Mouse (Mus musculus) liver, adult (tissue): ENCODE data around the gene Synj2.

ENCODE experiments used
- GATA4 ChIP-seq: IDR thresholded peaks from 2 replicates; pipeline ENCODE4 v1.6.1; 2014; ENCODE audit warnings: mild to moderate bottlenecking, low read length; ENCODE audit not compliant: insufficient replicate concordance

Gene Synj2

GRCm38 (mm10) chr17:5958229-5958628 lies 17.1 kb downstream of the Synj2 start:
- no peak for TF ChIP-seq GATA4

- no peak for TF ChIP-seq GATA4
Measured at GRCm38 (mm10) chr17:5958636-5959035, 17.6 kb downstream of the Synj2 start.

- no peak for TF ChIP-seq GATA4
Measured at GRCm38 (mm10) chr17:5959096-5959495, 18.0 kb downstream of the Synj2 start.

GRCm38 (mm10) chr17:5959802-5960201 lies 18.7 kb downstream of the Synj2 start:
- no peak for TF ChIP-seq GATA4

GRCm38 (mm10) chr17:5963766-5964165 lies 22.7 kb downstream of the Synj2 start:
- no peak for TF ChIP-seq GATA4

- TF ChIP-seq GATA4: no peak
Measured at GRCm38 (mm10) chr17:5965084-5965781, 24.2 kb downstream of the Synj2 start.

GRCm38 (mm10) chr17:5966706-5967105 lies 25.6 kb downstream of the Synj2 start:
- TF ChIP-seq GATA4: no peak

- TF ChIP-seq GATA4: no peak
Measured at GRCm38 (mm10) chr17:5968562-5968961, 27.5 kb downstream of the Synj2 start.

GRCm38 (mm10) chr17:5969246-5969645 lies 28.2 kb downstream of the Synj2 start:
- no peak for TF ChIP-seq GATA4

GRCm38 (mm10) chr17:5970298-5970821 lies 29.3 kb downstream of the Synj2 start:
- TF ChIP-seq GATA4: no peak

GRCm38 (mm10) chr17:5973536-5973935 lies 32.5 kb downstream of the Synj2 start:
- no peak for TF ChIP-seq GATA4

GRCm38 (mm10) chr17:5975099-5975977 lies 34.3 kb downstream of the Synj2 start:
- no peak for TF ChIP-seq GATA4

- TF ChIP-seq GATA4: no peak
Measured at GRCm38 (mm10) chr17:5976221-5977055, 35.4 kb downstream of the Synj2 start.

GRCm38 (mm10) chr17:5977056-5977920 lies 36.2 kb downstream of the Synj2 start:
- TF ChIP-seq GATA4: peak; percentile 41; the same call in 1 of the 2 replicates
